Mouse (Mus musculus): ENCODE measurements at regions not wholly inside any gene's neighbourhood (a gene's known extent, or its start where the extent isn't known, plus 50 kb on each side); places are given as distances from the start of the nearest gene placed in this dataset.

DNA sequence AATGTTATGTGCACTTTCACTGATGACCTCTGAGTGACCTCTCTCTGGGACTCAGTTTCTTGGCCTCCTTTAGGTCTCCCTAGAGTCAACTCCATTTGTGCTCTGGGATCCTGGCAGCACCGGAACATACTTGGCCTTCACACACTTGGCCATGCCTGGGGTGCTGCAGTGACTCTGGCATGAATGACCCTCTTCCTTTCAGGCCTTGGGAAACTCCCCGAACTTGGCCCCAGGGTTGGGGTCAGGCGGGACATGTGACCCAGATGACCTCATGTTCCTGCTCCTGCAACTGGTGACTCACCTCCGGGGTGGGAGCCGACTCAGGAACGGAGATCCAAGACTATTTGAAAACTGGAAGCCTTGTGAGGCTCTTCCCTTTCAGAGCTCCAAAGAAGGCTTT, 159.2 kb downstream of the Cyp26b1 start:
- DNase-seq = no peak

- no peak for DNase-seq
Observed at GRCm38 (mm10) chr6:84431622-84431955, 162.1 kb downstream of the Cyp26b1 start.

DNA sequence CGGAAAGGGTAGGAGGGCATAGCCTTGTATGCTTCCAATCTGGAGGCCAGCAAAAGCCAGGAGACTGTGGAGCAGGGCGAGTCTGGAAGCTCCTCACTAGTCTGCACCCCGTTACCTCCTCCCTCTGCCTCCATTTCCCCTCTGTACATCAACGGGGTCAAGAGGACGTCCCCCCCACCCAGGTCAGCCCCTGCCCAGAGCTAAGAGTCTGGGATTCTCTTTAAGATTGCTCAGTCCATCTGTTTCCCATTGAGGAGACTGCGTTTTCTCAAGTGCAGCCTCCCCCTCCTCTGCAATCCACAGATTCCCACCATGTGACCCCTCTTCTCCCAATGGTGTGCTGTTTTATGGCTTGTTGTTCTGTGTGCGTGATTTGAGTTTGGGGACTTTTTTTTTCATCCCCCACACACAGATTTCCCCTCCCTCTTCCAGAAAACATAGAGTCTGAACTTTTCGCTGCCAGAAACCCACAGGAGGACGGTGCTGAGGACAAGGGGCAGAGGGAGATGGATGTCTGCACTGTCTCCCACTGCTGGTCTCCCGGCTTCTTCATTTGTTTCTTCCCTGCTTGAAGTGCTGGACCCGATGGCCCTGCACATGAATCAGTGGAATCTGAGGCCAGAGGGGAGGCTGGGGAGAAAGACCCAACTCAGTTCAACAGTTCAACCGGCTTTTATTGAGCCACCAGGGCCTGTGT, 162.6 kb downstream of the Cyp26b1 start:
- DNase-seq = no peak

DNA sequence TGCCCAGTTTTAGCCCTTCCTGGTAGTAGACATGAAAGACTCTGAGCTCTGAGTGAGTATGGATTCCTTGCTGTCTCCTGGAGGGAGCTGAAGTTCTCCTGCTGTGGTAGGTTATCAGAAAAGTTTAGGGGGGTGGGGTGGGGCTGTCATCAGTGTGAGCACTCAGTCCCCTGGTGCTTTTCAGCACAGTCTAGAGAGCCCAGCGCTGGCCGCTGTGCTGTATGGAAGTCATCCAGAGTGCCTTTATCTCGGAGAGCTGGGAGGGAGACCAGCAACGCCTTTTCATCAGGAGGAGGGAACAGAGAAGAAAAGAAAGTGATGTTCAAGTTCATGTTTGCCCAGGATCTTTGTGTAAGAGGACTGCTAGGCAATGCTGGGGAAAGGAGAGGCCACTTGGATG, 163.6 kb downstream of the Cyp26b1 start:
- DNase-seq = no peak

- no peak for DNase-seq
Observed at GRCm38 (mm10) chr6:84429247-84429646, 164.5 kb downstream of the Cyp26b1 start.

GRCm38 (mm10) chr6:84426691-84427090, 167.0 kb downstream of the Cyp26b1 start:
- DNase-seq = no peak

DNA sequence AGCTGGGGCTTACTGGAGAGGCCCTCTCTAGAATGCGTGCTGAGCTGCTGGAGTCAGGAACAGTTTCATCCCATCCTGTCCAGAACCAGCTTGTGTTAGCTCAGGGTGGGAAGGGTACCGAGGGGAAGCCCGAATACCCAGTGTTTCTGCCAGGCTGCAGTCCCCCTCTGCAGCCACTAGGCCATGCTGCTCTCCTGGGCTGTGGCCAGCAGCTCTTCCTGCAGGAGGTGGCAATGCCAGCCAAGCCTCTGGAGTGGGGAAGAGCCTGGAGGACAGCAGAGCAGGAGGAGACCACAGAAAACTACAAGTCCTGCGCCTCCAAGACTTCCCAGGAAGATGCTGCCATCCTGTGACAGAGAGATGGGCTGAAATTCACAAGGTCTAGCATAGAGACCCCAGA, 167.9 kb downstream of the Cyp26b1 start:
- peak; percentile 42 to 54 for DNase-seq

DNA sequence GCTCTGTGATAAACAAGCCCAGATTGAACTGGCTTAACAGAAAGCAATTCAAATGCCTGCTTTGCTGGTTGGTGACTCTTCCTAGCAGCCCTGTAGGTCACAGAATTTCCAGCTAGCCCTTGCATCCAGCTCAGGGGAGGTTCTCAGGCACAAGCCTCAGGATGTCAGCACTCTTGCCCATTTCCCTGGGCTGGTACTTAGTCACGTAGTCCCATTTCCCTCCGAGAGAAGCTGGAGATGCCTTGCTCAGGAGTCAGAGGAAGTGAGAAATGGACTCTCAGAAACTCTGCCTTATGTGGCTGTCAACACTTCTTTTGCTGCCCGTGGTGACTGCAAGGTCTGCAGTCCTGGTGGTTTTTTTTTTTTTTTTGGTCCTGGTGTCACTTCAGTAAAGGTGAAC, 170.8 kb downstream of the Cyp26b1 start:
- DNase-seq = no peak

DNA sequence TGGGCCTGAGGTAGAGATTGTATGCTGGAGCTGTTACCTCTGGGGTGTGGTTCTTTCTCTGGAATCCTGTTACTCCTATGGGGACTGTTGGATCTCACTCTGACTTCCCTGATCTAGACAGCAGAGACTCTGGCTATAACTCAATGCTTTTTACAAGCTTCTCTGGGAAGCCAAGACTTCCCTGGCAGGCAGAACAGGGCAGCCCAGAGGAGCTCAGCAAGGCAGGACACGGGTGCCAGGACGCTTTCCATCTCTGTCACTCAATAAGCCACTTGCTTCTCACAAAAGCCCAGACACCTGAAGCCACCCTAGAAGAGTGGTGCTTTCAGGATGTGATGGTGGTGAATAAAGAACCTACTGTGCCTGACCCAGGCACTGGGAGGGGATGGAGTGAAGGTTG, 174.0 kb downstream of the Cyp26b1 start:
- no peak for DNase-seq

GRCm38 (mm10) chr6:84419281-84419680, 174.4 kb downstream of the Cyp26b1 start:
- DNase-seq = no peak

GRCm38 (mm10) chr6:84416992-84417636, 176.6 kb downstream of the Cyp26b1 start:
- peak; percentile 25 to 31 for DNase-seq

- no peak for DNase-seq
Observed at GRCm38 (mm10) chr6:84414400-84414799, 179.3 kb downstream of the Cyp26b1 start.

DNA sequence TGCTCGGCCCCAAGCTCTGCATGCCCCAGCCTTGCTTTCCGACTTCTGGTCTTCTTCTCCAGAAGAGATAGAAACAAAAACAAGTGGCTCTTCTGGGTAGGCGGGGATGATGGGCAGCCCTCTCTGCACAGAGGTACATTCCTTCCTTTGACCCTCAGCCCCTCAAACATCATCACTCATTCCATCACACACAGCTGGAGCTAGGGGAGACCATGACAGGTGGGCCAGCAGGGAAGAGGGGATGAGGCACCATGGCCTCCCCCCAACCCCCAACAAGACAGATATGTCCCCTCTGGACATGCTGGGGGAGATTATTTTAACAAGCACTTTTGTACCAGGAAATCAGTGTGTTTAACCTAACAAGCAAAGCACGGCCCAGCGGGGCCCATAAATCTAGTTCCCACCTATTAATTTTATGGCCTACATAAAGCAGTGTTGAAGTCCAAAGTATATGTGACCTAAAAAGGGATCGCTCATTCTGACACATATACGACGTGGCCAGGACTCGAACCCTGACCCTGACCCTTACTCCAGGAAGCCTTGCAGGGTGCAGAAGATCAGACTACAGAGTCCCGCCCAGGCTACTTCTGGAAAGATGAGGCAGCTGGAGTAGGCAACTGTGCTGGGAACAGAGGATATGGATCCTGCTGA, 183.7 kb downstream of the Cyp26b1 start:
- peak; percentile 38 to 43 for DNase-seq

DNA sequence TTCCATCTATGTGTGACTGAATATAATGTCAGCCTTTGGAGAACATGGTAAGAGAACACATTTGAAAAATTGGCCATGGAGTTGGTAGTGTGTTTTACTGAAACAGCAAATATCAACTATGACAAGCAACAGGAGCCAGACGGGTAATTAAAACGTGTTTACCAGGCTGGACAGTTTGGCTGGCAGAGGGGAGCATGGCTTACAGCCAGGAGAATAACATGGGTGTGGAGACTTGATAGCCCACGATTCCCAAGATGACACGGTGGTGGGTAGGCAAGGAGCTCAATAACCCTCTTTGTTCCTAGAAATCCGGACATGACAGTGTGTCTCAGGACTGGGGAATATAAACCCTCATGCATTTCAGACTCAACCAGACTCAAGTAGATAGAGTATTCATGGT, 185.2 kb downstream of the Cyp26b1 start:
- no peak for DNase-seq

GRCm38 (mm10) chr6:84407773-84408172, 185.9 kb downstream of the Cyp26b1 start:
- DNase-seq = peak; percentile 76 to 83

GRCm38 (mm10) chr6:84404695-84405094, 189.0 kb downstream of the Cyp26b1 start:
- peak; percentile 44 to 46 for DNase-seq

DNA sequence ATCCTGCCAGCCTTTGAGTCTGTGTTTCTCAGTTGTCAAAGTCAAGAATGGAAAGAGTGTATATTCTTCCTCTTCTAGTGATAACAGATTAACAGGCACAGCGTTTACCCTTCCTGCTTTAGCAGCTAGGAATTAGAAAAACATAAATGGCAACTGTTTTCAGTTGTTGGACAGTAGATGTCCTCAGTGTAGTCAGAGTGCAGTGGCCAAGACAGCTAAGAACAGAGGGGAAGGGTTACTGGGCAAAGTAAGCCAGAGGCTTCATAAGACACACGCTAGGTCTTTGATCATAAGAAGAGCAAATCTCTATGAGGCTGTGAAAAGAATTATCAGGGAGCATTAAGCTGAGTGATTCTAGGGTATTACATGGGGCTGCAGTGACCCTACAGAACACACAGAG, 191.3 kb downstream of the Cyp26b1 start:
- no peak for DNase-seq

DNA sequence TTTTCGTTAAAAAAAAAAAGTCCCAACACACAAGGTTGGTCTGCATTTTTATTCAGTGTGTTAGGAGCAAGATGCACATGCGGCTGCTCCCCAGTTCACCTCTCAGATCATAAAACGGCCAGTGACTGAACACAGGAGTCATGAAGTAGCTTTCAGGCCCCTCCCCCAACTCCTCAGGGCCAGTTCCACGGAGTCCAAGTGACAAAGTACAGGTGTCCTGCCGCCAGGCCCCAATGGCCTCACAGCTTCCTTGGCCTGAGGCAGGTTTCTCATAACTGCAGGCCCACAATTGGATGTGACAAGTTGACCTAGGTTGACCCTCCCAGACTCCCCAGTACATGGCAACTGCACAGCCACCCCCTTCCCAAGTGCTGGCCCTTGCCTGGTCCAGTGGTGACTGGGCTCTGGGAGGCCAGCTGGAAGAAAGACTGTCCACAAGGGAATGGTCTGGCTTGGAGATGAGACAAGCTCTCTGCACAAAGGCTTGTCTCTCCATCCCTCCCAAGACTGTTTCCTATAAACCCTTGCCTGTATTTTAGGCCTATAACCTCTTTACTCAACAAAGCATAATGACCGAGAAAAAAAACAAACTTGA, 199.1 kb downstream of the Cyp26b1 start:
- DNase-seq = no peak

GRCm38 (mm10) chr6:84393519-84394231, 200.0 kb downstream of the Cyp26b1 start:
- DNase-seq = no peak

DNA sequence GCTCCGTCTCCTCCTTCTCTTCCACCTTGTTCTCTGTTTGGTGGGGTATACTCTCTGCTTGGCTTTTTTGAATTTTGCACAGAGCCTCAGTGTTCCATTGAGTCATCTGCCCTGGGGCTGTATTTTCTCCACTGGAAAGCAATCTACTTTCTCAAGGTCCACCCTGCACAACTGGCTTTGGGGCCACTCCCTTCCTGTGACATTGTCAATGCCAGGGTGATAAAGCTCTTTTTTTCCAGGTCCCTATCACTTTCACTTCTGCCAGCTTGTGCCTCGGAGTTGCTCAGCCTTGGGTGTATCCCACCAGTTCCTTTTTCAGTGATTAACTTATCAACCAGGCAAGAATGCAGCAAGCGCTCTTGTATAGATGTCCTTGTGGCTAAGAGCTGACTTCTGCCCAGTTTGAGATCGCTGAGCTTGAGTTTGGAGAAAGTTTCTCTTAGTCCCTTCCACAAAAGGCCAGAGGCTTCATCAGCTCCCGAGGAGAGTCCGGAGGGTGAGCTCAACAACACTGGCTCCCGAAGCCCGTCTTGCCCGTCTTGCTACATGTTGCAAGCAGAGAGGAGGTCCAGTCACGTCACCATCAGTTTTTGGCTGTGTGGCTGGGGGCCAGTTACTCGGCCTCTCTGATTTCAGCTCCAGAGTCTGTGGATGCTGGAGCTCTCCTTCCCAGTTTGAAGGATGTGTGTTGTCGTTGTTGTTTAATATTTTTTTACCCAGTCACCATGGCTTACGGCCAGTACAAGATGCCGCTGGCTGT, 200.8 kb downstream of the Cyp26b1 start:
- no peak for DNase-seq

DNA sequence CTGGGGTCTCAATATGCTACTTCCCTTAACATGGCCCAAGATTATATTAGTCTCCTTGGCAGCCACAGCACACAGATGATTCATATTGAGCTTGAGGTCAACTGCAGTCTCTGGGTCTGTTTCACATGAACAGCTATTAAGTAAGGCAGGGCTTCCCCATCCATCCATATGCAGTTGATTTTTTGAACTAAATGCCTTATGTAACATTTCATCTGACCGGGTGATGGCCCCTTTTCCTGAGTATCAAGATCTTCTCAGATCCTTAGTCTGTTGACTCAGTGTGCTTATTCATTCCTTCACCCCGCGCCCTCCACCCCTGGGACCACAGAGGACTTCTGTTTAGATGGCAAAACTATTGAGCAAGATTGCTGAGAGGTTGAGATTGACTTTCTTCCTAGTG, 202.7 kb downstream of the Cyp26b1 start:
- no peak for DNase-seq

GRCm38 (mm10) chr6:84385696-84386095, 208.0 kb downstream of the Cyp26b1 start:
- DNase-seq = peak; percentile 44 to 57

All from kidney, postnatal 4 days (tissue).